Mouse (Mus musculus): Measurements from ENCODE around the gene Pbx1.

Gene Pbx1

GRCm38 (mm10) chr1:168382823-168383157, 49.3 kb downstream of the Pbx1 start:
- no peak for DNase-seq

GRCm38 (mm10) chr1:168382106-168382822, 49.8 kb downstream of the Pbx1 start:
- no peak for DNase-seq

- no peak for DNase-seq
Observed at GRCm38 (mm10) chr1:168381451-168381850, 50.6 kb downstream of the Pbx1 start.

- DNase-seq, result no peak
Observed at GRCm38 (mm10) chr1:168380241-168380770, 51.8 kb downstream of the Pbx1 start.

GRCm38 (mm10) chr1:168377650-168378049, 54.4 kb downstream of the Pbx1 start:
- DNase-seq, result no peak

- no peak for DNase-seq
Observed at GRCm38 (mm10) chr1:168376330-168376729, 55.7 kb downstream of the Pbx1 start.

GRCm38 (mm10) chr1:168374953-168375600, 57.0 kb downstream of the Pbx1 start:
- DNase-seq, result no peak

GRCm38 (mm10) chr1:168372089-168372488, 60.0 kb downstream of the Pbx1 start:
- DNase-seq, result no peak

- DNase-seq, result no peak
Observed at GRCm38 (mm10) chr1:168370966-168371365, 61.1 kb downstream of the Pbx1 start.

- DNase-seq, result no peak
Observed at GRCm38 (mm10) chr1:168366261-168366660, 65.8 kb downstream of the Pbx1 start.

GRCm38 (mm10) chr1:168364325-168364724, 67.7 kb downstream of the Pbx1 start:
- DNase-seq, result no peak

- no peak for DNase-seq
Observed at GRCm38 (mm10) chr1:168363053-168363452, 69.0 kb downstream of the Pbx1 start.

- DNase-seq, result no peak
Observed at GRCm38 (mm10) chr1:168362464-168362863, 69.6 kb downstream of the Pbx1 start.

- DNase-seq, result no peak
Observed at GRCm38 (mm10) chr1:168357680-168358611, 74.1 kb downstream of the Pbx1 start.

GRCm38 (mm10) chr1:168356970-168357441, 75.1 kb downstream of the Pbx1 start:
- no peak for DNase-seq

- no peak for DNase-seq
Observed at GRCm38 (mm10) chr1:168355985-168356556, 76.0 kb downstream of the Pbx1 start.

- no peak for DNase-seq
Observed at GRCm38 (mm10) chr1:168354934-168355333, 77.1 kb downstream of the Pbx1 start.

GRCm38 (mm10) chr1:168348036-168348784, 83.9 kb downstream of the Pbx1 start:
- no peak for DNase-seq

GRCm38 (mm10) chr1:168344918-168345317, 87.2 kb downstream of the Pbx1 start:
- no peak for DNase-seq

- DNase-seq, result no peak
Observed at GRCm38 (mm10) chr1:168344262-168344661, 87.8 kb downstream of the Pbx1 start.

GRCm38 (mm10) chr1:168342269-168342668, 89.8 kb downstream of the Pbx1 start:
- DNase-seq, result no peak

GRCm38 (mm10) chr1:168341863-168342262, 90.2 kb downstream of the Pbx1 start:
- no peak for DNase-seq

Data from thymus, postnatal 14 days (tissue).